Mouse (Mus musculus) forebrain, embryonic 16.5 days (tissue): Measurements from ENCODE around the gene Creb3. TPM values are rescaled to one million over a fixed set of nuclear protein-coding genes. Genes with fewer than 3 reads are reported as not detected.
"Not testable (repeated sequence)": the region's sequence is repeated elsewhere in the genome, so short reads cannot be mapped to it uniquely, and the experiment has no call there.

Experiments used
- ATAC-seq: fragments of 200-750 bp; cut with Nextera tagmentation; 2 replicates; pipeline ENCODE4 v1.8.0; 2017; ENCODE audit warnings: mild to moderate bottlenecking, moderate library complexity
- H3K27ac ChIP-seq: fragments of 300-500 bp; sonication (generic); 2 replicates; pipeline ENCODE4 v1.5.1; 2014; ENCODE audit warnings: low read length, control low read depth
- H3K27me3 ChIP-seq: fragments of 300-500 bp; sonication (generic); replicated peaks from 2 replicates; pipeline ENCODE4 v1.6.1; 2014; ENCODE audit warnings: low read length; ENCODE audit not compliant: control insufficient read depth, insufficient read depth
- H3K36me3 ChIP-seq: fragments of 300-500 bp; sonication (generic); 2 replicates; pipeline ENCODE4 v1.6.1; 2014; ENCODE audit not compliant: control insufficient read depth, insufficient read depth
- H3K4me1 ChIP-seq: fragments of 300-500 bp; sonication (generic); replicated peaks from 2 replicates; pipeline ENCODE4 v1.6.1; 2014; ENCODE audit warnings: low read length; ENCODE audit not compliant: control insufficient read depth, insufficient read depth
- H3K4me2 ChIP-seq: fragments of 300-500 bp; sonication (generic); 2 replicates; pipeline ENCODE4 v1.6.1; 2014; ENCODE audit warnings: mild to moderate bottlenecking, low read length, control low read depth
- H3K4me3 ChIP-seq: fragments of 300-500 bp; sonication (generic); replicated peaks from 2 replicates; pipeline ENCODE4 v1.5.1; 2014; ENCODE audit warnings: mild to moderate bottlenecking, low read length, control low read depth
- H3K9ac ChIP-seq: fragments of 300-500 bp; sonication (generic); replicated peaks from 2 replicates; pipeline ENCODE4 v1.6.1; 2014; ENCODE audit warnings: low read depth, low read length, control low read depth
- H3K9me3 ChIP-seq: fragments of 300-500 bp; sonication (generic); 2 replicates; pipeline ENCODE4 v1.6.1; 2016; ENCODE audit warnings: low read length; ENCODE audit not compliant: control insufficient read depth
- WGBS: fragments of 180-500 bp; shearing (Covaris S2); extraction: QIAGEN DNeasy Blood & Tissue Kit; methylation state at CpG from one replicate; pipeline ENCODE4 v1.1.7; 2014; 5-methylcytosine and 5-hydroxymethylcytosine counted together
- polyA plus RNA-seq: library from polyadenylated mRNA; unstranded; fragments of >200 nt; fragmentation: Nextera tagmentation; extraction: Ambion mirVana; gene quantifications from 2 replicates; pipeline ENCODE4 v1.2.1, GENCODE M21; 2015

Gene Creb3
- polyA plus RNA-seq, 1 experiment from 2014 or later, result 91.1 TPM

GRCm38 (mm10) chr4:43530081-43530501 is 32.0 kb upstream of the Creb3 start:
- ATAC-seq, result no peak
- Histone ChIP-seq H3K9me3 (no peaks in the 10 kb centered on the region; the same call in 1 of the 2 replicates), H3K27me3 (peaks cover 8% of the 10 kb centered on the region), H3K9ac (no peak overlapping the region), H3K4me2 (no peak overlapping the region), H3K4me3 (no peak overlapping the region), H3K4me1 (no peaks in the 10 kb centered on the region), H3K36me3 (peaks cover 16% of the 10 kb centered on the region; the same call in 1 of the 2 replicates), H3K27ac (no peak overlapping the region)
- 76% methylated on average over 8 of the region's 8 CpGs for WGBS

- H3K4me3 ChIP-seq, result no peak overlapping the region
- H3K27ac ChIP-seq, result no peak overlapping the region
- 25% methylated on average over 7 of the region's 7 CpGs for WGBS
- H3K27me3 ChIP-seq, result peaks cover 4% of the 10 kb centered on the region; the same call in 1 of the 2 replicates
- H3K4me1 ChIP-seq, result no peaks in the 10 kb centered on the region
- no peak overlapping the region for H3K4me2 ChIP-seq
- no peak for ATAC-seq
- H3K36me3 ChIP-seq, result peaks cover 21% of the 10 kb centered on the region
- H3K9ac ChIP-seq, result no peak overlapping the region
- no peaks in the 10 kb centered on the region; the same call in 1 of the 2 replicates for H3K9me3 ChIP-seq
Measured at GRCm38 (mm10) chr4:43530581-43530980, 31.6 kb upstream of the Creb3 start.

- Histone ChIP-seq H3K9ac (no peak overlapping the region), H3K27me3 (no peaks in the 10 kb centered on the region), H3K9me3 (no peaks in the 10 kb centered on the region), H3K27ac (no peak overlapping the region), H3K4me3 (no peak overlapping the region), H3K36me3 (peaks cover 40% of the 10 kb centered on the region), H3K4me2 (no peak overlapping the region), H3K4me1 (no peaks in the 10 kb centered on the region)
- WGBS, result 87% methylated on average over 9 of the region's 9 CpGs
- ATAC-seq, result no peak
Measured at GRCm38 (mm10) chr4:43533270-43533669, 28.9 kb upstream of the Creb3 start.

DNA sequence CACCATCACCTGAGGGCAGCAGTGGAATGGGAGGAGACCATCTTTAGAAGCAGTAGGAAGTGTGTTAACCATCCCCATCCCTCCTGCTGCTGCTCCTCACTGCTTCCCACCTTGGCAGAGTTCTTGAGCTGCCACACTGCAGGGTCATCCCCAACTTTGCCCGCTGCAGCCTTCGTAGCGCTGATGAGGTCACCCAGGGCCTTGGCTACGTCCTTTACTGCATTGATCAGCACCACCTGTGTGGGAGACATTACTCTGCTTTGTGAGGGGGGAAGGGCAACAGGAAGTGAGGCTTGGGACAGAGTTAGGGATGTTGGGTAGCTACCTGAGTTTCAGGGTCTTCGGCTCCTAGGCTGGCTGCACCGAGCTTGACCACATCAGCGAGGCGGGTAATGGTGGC is 26.5 kb upstream of the Creb3 start:
- Histone ChIP-seq H3K9ac (no peak overlapping the region), H3K27ac (no peak overlapping the region), H3K4me2 (no peak overlapping the region), H3K36me3 (peaks cover 54% of the 10 kb centered on the region), H3K4me3 (no peak overlapping the region), H3K4me1 (no peaks in the 10 kb centered on the region), H3K9me3 (no peaks in the 10 kb centered on the region), H3K27me3 (no peaks in the 10 kb centered on the region)
- ATAC-seq, result no peak
- 96% methylated on average over 8 of the region's 8 CpGs for WGBS

GRCm38 (mm10) chr4:43536031-43536430 is 26.1 kb upstream of the Creb3 start:
- H3K4me2 ChIP-seq, result no peak overlapping the region
- no peak for ATAC-seq
- H3K27me3 ChIP-seq, result no peaks in the 10 kb centered on the region
- 93% methylated on average over 9 of the region's 9 CpGs for WGBS
- no peak overlapping the region for H3K27ac ChIP-seq
- H3K9ac ChIP-seq, result no peak overlapping the region
- H3K4me1 ChIP-seq, result no peaks in the 10 kb centered on the region
- no peak overlapping the region for H3K4me3 ChIP-seq
- no peaks in the 10 kb centered on the region for H3K9me3 ChIP-seq
- peaks cover 54% of the 10 kb centered on the region for H3K36me3 ChIP-seq

- 89% methylated on average over 3 of the region's 3 CpGs for WGBS
- H3K4me2 ChIP-seq, result no peak overlapping the region
- no peak overlapping the region for H3K27ac ChIP-seq
- peaks cover 57% of the 10 kb centered on the region for H3K36me3 ChIP-seq
- H3K4me3 ChIP-seq, result no peak overlapping the region
- no peaks in the 10 kb centered on the region for H3K27me3 ChIP-seq
- ATAC-seq, result no peak
- no peaks in the 10 kb centered on the region for H3K4me1 ChIP-seq
- no peak overlapping the region for H3K9ac ChIP-seq
- no peaks in the 10 kb centered on the region for H3K9me3 ChIP-seq
Measured at GRCm38 (mm10) chr4:43542044-43542443, 20.1 kb upstream of the Creb3 start.

GRCm38 (mm10) chr4:43546375-43547047 is 15.6 kb upstream of the Creb3 start:
- Histone ChIP-seq H3K4me2 (no peak overlapping the region), H3K9ac (no peak overlapping the region), H3K4me1 (no peaks in the 10 kb centered on the region), H3K27me3 (no peaks in the 10 kb centered on the region), H3K9me3 (no peaks in the 10 kb centered on the region), H3K27ac (no peak overlapping the region), H3K4me3 (no peak overlapping the region), H3K36me3 (peaks cover 59% of the 10 kb centered on the region)
- no peak for ATAC-seq
- WGBS, result 92% methylated on average over 12 of the region's 12 CpGs

GRCm38 (mm10) chr4:43547160-43547559 is 15.0 kb upstream of the Creb3 start:
- no peak for ATAC-seq
- 95% methylated on average over 8 of the region's 8 CpGs for WGBS
- H3K4me2 ChIP-seq, result no peak overlapping the region
- peaks cover 63% of the 10 kb centered on the region for H3K36me3 ChIP-seq
- H3K9ac ChIP-seq, result no peak overlapping the region
- H3K9me3 ChIP-seq, result no peaks in the 10 kb centered on the region
- no peak overlapping the region for H3K27ac ChIP-seq
- no peaks in the 10 kb centered on the region for H3K4me1 ChIP-seq
- no peaks in the 10 kb centered on the region for H3K27me3 ChIP-seq
- no peak overlapping the region for H3K4me3 ChIP-seq

DNA sequence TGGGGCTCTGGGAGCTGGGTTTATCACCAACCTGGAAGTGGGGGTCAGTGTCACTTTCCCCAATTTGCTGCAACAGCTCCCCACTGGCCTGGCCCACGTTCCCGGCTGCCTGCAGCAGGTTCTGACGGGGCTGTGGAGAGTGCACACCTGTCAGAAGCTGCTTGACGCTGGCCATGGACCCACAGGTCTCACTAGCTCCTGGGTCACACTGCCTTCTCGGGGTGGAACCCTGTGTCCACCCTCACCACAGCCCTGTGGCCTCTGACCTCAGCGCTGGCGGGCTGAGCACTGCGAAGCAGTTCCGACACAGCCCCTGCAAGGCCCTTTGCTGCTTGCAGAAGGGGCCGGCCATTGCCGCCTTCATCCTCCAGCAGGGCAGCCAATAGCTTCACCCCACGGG is 13.1 kb upstream of the Creb3 start:
- 96% methylated on average over 12 of the region's 12 CpGs for WGBS
- H3K4me2 ChIP-seq, result no peak overlapping the region
- H3K27me3 ChIP-seq, result no peaks in the 10 kb centered on the region
- H3K9me3 ChIP-seq, result no peaks in the 10 kb centered on the region
- H3K4me3 ChIP-seq, result no peak overlapping the region
- no peak overlapping the region for H3K27ac ChIP-seq
- H3K9ac ChIP-seq, result no peak overlapping the region
- peaks cover 64% of the 10 kb centered on the region for H3K36me3 ChIP-seq
- no peaks in the 10 kb centered on the region for H3K4me1 ChIP-seq
- no peak for ATAC-seq

DNA sequence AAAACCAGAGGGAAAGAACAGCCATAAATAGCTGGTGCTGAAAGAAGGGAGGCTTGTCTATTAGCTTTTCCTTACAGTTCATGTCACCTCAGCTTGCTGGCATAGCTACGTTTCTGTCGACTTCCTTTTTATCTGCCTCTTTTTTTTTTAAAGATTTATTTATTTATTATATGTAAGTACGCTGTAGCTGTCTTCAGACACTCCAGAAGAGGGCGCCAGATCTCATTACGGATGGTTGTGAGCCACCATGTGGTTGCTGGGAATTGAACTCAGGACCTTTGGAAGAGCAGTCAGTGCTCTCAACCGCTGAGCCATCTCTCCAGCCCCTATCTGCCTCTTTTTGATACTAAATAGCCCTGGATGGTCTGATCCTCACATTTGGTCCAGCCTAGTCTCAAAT is 10.3 kb upstream of the Creb3 start:
- H3K9me3 ChIP-seq, H3K9ac ChIP-seq, ATAC-seq, H3K27ac ChIP-seq, H3K4me2 ChIP-seq, H3K27me3 ChIP-seq, H3K4me1 ChIP-seq, H3K4me3 ChIP-seq: not testable (repeated sequence)
- 89% methylated on average over 6 of the region's 6 CpGs for WGBS
- H3K36me3 ChIP-seq, result peaks cover 54% of the 10 kb centered on the region
